Mouse (Mus musculus) embryo, embryonic 11 days (tissue): ENCODE measurements around the gene Mrpl53.
A peak's percentile ranks its signal among the peaks of the same experiment; 100 is the strongest.

Source experiments
- DNase-seq: peaks from one replicate; pipeline ENCODE4 v3.0.0-alpha.2; 2015

Gene Mrpl53

DNA sequence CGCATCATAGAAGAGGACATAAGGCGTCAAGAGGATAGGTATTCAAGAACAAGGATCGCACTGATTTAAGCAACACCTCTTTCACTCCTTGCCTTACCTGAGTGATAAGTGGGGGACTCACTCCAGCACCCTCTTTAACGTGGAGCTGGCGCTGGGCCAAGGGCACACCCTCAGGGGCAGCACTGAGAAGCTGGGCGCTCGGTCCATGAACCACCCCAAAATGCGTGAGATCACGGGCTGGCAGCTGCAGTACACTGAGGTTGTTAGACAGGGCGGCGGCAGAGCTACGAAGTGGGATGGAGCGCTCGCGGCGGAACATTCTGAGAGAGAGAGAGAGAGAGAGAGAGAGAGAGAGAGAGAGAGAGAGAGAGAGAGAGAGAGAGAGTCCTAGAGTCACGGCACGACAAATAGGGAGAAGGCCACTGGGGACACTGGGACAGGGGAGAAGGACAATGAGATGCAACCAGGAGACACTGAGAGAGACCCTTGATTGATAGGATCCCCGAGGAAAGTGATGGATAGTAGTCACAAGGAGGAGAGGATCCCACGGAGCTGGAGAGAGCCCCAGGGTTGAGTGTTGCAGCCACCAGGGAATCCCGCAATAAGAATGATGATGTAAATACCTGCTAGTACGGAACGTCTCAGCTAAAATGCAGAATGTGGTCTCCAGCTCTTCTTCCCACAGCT, 46.9 kb downstream of the Mrpl53 start:
- peak; percentile 45 for DNase-seq

DNA sequence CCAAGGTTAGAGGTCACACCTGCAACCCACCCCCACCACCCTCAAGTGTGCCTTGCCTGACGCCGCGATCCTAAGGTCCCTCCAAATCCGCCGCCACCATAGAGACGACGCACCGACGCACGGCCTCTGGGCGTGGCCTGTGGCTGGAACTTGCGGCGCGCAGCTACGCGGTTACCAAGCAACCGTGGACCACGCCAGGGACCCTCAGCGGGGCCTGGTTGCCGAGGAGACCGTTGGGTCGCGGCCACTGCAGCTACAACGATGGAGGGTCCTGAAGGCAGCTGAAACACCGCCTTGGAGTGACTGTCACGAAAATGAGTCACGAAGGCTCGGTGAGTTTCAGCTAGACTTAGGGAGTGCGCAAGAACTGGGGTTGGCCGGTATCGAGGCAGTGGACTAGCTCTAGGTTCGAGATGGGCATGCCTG, 47.4 kb downstream of the Mrpl53 start, which contains the start of the genes Wdr54 and 1700003E16Rik:
Gene Wdr54 (minus strand): TSS at position 139 of the 426 bp plus-strand sequence.
Gene 1700003E16Rik (plus strand): TSS at position 146 of the 426 bp plus-strand sequence.
- DNase-seq, result peak; percentile 97

DNA sequence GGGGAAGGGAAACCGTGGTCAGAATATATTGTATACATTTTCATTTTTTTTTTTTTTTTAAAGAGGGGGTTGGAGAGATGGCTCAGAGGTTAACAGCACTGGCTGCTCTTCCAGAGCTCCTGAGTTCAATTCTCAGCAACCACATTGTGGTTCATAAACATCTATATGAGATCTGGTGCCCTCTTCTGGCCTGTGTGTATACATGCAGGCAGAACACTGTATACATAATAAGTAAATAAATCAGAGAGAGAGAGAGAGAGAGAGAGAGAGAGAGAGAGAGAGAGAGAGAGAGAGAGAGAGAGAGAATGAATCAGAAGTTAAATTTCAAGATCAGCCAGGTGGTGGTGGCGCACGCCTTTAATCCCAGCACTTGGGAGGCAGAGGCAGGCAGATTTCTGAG, 50.6 kb downstream of the Mrpl53 start:
- peak; percentile 86 for DNase-seq
